Mouse (Mus musculus): Measurements from ENCODE around the gene Klhl9.
"Not testable (repeated sequence)": the region's sequence is repeated elsewhere in the genome, so short reads cannot be mapped to it uniquely, and the experiment has no call there.

Gene Klhl9

DNA sequence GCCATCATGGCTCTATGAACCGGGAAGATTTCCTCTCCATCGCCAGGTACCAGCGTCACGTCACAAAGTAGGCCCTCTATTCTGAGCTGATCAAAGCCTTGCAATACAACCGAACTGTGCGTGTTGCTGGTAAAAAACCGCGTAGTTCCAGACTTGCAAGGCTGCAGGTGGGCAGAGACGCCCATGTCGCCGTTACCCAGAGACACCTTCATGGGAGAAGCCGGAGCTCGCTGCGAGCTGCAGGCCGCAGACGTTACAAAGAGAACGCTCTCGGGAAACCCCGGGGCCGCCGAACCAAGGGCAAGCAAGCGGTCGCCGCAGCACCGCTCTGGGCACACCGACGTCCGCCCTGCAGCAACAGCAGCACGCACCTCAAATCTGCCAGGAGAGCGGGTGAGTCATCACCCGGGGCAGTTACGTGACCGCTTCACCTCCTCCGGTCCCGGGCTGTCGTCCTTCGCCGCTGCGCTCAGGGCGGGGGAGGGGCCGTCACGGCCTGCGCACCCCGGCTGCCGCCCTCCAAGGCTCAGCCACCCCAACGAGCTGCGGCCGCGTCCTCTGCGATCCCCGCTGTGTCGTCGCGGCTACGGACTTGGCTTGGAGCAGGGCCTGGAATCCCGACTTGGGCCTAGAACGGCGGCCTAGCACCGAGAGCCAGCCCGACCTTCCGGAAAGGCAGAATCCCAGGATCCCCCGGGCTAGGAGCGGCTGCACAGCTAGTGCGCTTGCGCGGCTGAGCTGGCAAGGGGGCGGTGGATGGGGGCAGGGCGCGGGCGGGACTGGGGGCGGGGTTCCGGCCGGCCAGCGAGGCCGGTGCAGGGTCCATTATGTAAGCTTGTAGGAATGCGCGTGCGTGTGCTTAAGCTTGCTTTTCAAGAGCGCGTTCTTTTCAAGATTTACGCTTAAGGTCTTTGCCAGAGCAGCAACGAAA, at the start of gene Klhl9, which contains the start of gene Gm26566:
Klhl9 (minus strand) TSS at position 675 of the 931 bp plus-strand sequence.
Gm26566 (plus strand) TSS at position 15 of the 931 bp plus-strand sequence.
- CTCF ChIA-PET = interaction anchor here (0.7 kb wide), 1 partner anchor 35 kb away, joined by 3 read pairs; no protein-coding TSS in a partner anchor

DNA sequence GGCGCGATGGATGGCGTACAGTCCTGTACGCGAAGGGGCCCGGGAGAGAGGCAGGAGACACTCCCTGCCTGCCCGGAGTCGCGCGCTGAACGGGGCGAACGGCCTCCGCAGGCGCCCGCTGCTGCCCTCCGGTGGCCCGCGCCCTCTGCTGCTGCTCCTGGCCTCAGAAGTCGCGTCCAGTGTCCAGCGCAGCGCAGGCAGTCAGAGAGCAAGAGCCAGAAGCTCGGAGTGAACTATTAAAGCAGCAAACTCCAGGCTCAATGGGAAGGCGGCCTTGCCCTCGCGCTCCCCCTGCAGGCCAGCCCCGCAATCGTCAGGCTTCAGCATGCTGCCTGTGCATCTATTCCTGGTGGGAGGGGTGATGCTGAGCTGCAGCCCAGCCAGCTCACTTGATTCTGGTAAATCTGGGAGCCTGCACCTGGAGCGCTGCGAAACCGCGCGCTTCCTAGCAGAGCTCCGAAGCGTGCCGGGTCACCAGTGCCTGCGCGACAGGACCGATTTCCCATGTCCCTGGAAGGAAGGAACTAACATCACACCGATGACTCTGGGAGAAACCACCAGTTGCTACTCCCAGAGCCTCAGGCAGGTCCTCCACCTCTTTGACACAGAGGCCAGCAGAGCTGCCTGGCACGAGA, 41.2 kb upstream of the Klhl9 start:
- CTCF ChIA-PET = not testable (repeated sequence)

DNA sequence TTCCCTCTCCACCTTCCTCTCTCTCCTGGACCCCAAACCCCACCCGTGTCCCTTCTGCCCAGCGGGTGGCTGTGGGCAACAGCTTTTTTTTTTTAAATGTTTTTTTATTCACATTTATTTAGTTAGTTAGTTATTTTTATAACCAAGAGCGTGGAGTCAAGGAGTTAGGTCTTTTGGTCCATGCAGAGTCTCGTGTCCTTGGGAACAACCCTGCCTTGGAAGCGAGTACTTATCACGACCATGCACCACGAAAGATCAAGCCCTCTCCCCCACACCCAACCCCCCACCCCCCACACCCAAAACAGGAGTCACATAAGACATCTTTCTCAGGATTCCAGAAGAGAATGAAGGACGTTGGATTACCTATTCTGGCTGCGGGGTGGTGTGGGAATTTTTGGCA, 40.1 kb upstream of the Klhl9 start:
- CTCF ChIA-PET = not testable (repeated sequence)

GRCm38 (mm10) chr4:88761776-88762175, 39.5 kb upstream of the Klhl9 start:
- CTCF ChIA-PET = not testable (repeated sequence)

DNA sequence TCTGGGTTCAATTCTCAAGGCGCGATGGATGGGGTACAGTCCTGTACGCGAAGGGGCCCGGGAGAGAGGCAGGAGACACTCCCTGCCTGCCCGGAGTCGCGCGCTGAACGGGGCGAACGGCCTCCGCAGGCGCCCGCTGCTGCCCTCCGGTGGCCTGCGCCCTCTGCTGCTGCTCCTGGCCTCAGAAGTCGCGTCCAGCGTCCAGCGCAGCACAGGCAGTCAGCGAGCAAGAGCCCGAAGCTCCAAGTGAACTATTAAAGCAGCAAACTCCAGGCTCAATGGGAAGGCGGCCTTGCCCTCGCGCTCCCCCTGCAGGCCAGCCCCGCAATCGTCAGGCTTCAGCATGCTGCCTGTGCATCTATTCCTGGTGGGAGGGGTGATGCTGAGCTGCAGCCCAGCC, 38.2 kb upstream of the Klhl9 start:
- CTCF ChIA-PET = not testable (repeated sequence)

GRCm38 (mm10) chr4:88759610-88760268, 37.5 kb upstream of the Klhl9 start, which contains the start of gene Gm13283:
TSS of gene Gm13283 (plus strand) at chr4:88760119.
- CTCF ChIA-PET = not testable (repeated sequence)

GRCm38 (mm10) chr4:88758751-88759150, 36.5 kb upstream of the Klhl9 start:
- CTCF ChIA-PET = not testable (repeated sequence)

DNA sequence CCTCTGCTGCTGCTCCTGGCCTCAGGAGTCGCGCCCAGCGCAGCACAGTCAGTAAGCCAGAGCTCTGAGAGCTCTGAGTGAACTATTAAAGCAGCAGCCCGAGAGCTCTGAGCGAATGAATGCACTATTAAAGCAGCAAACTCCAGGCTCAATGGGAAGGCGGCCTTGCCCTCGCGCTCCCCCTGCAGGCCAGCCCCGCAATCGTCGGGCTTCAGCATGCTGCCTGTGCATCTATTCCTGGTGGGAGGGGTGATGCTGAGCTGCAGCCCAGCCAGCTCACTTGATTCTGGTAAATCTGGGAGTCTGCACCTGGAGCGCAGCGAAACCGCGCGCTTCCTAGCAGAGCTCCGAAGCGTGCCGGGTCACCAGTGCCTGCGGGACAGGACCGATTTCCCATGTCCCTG, 35.4 kb upstream of the Klhl9 start:
- CTCF ChIA-PET = interaction anchor here (0.7 kb wide), 1 partner anchor 36 kb away, joined by 3 read pairs; the partner anchor contains the start of gene Gm26566

- CTCF ChIA-PET = interaction anchor here (0.7 kb wide), 1 partner anchor 35 kb away, joined by 3 read pairs; the partner anchor contains the start of gene Gm26566
Observed at GRCm38 (mm10) chr4:88756581-88757513, 34.6 kb upstream of the Klhl9 start.

DNA sequence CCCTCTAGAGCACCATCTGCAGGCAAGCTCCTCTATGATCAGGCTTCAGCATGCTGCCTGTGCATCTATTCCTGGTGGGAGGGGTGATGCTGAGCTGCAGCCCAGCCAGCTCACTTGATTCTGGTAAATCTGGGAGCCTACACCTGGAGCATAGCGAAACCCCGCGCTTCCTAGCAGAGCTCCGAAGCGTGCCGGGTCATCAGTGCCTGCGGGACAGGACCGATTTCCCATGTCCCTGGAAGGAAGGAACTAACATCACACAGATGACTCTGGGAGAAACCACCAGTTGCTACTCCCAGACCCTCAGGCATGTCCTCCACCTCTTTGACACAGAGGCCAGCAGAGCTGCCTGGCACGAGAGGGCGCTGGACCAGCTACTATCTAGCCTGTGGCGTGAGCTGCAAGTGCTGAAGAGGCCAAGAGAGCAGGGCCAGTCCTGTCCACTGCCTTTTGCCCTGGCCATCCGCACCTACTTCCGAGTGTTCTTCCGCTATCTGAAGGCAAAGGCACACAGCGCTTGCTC, 32.6 kb upstream of the Klhl9 start, which contains the start of gene Gm13271:
Gm13271 (plus strand) TSS at position 51 of the 523 bp plus-strand sequence.
- CTCF ChIA-PET = interaction anchor here (1.1 kb wide), 1 partner anchor 16 kb away, joined by 4 read pairs; no protein-coding TSS in a partner anchor

- CTCF ChIA-PET = no interaction called here
Observed at GRCm38 (mm10) chr4:88749926-88750325, 27.7 kb upstream of the Klhl9 start.

GRCm38 (mm10) chr4:88744207-88744606, 21.9 kb upstream of the Klhl9 start:
- CTCF ChIA-PET = no interaction called here

- CTCF ChIA-PET = no interaction called here
Observed at GRCm38 (mm10) chr4:88742771-88743371, 20.6 kb upstream of the Klhl9 start.

- CTCF ChIA-PET = no interaction called here
Observed at GRCm38 (mm10) chr4:88741426-88741825, 19.2 kb upstream of the Klhl9 start.

DNA sequence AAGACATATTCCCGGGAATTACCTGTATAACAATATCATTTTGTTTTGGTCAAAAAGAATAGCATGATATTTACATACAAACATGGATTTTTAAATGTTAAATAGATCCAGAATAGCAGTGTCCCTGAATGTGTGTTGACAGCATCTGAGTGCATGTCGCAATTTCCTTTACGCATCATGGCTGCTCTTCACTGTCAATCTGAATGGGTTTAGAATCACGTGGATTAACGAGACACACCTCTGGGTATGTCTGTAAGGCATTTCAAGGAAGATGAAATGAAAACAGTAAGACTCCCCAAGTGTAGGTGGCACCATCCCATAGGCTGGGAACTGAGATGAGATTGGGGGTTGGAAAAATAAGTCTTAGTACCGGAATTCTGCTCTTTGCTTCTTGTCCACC, 16.8 kb upstream of the Klhl9 start:
- CTCF ChIA-PET = interaction anchor here (0.8 kb wide), 1 partner anchor 16 kb away, joined by 4 read pairs; the partner anchor contains the start of gene Gm13271

DNA sequence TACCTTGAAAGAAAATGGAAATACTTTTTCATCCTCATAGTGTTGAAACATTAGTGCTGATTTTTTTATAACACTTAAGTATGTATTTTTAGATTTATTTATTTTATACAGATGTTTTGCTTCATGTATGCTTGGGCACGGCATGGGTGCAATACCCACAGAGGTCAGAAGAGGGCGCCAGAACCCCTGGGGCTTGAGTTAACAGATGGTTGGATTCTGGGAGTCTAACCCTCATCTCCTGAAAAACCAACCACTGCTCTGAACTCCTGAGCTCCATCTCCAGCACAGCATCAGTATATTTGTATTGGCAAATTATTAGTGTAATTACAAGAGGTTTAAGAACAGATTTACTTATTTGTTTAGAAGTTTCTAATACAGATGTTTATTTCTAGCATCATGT, 16.2 kb upstream of the Klhl9 start:
- CTCF ChIA-PET = interaction anchor here (0.8 kb wide), 1 partner anchor 16 kb away, joined by 4 read pairs; the partner anchor contains the start of gene Gm13271

GRCm38 (mm10) chr4:88727324-88727723, 5.1 kb upstream of the Klhl9 start:
- CTCF ChIA-PET = interaction anchor here (2.5 kb wide), 1 partner anchor 31 kb away, joined by 11 read pairs; no protein-coding TSS in a partner anchor

- CTCF ChIA-PET = interaction anchor here (0.7 to 2.5 kb wide), 2 partner anchors 14 to 31 kb away, joined by 3 to 11 read pairs; no protein-coding TSS in a partner anchor
Observed at GRCm38 (mm10) chr4:88726727-88727126, 4.5 kb upstream of the Klhl9 start.

DNA sequence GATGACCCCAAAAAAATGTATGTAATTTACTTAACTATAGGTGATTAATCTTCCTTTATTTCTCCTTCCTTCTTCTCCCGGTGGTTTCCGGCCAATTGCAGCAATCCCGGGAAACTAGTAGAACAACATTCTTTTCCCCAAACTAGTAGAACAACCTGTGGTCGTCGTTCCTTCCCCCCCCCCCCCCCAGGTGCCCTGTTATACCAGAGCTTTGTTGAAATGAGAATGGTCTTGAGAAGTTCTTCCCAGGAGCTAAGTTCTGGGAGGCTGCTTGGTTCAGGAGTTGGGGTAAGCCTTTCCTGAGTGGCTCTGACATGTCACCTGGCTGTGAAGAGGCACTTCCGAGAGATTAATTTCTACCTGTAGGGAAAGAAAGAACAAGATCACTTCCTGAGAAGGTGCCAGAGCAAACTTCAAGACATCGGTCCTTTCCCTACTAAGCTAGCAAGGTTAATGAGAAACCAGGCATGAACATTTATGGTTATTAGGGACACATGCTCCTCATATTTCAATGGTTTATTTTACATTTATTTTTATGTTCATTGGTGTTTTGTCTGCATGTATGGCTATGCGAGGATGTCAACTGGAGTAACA, 1.3 kb upstream of the Klhl9 start:
- CTCF ChIA-PET = interaction anchor here (0.6 kb wide), 3 partner anchors 17 to 174 kb away, joined by 3 to 6 read pairs (median 3); no protein-coding TSS in a partner anchor
